Mouse (Mus musculus) cerebellum, adult 11-12 months (tissue): ENCODE results near the gene Asb16.

Source experiments
- DNase-seq: peaks from one replicate; pipeline ENCODE4 v3.0.0; 2022

Asb16 gene

GRCm38 (mm10) chr11:102288027-102288804, 19.7 kb downstream of the Asb16 start:
- peak; percentile 29 for DNase-seq

- peak; percentile 17 for DNase-seq
Measured at GRCm38 (mm10) chr11:102288913-102289312, 20.4 kb downstream of the Asb16 start.

GRCm38 (mm10) chr11:102289511-102290100, 21.1 kb downstream of the Asb16 start:
- no peak for DNase-seq

DNA sequence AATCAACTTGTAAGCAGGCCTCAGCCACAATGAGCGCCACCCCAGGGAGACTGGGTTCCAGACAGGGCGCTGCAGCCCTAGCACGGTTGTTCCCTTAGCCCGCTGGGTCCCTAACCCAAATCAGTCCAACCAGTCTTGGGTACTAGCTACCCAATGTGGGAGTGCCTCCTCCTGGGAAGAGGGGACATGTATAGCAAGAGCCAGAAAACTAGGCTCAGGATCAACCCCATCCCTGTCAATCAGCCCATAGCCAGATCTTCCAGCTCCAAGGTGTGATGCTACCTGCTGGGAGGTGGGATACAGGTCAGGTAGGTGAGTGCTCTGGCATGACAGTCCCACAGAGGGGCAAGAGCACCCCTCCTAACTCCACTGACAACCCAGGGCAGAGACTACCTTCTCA, 21.6 kb downstream of the Asb16 start:
- DNase-seq, result no peak

GRCm38 (mm10) chr11:102291051-102291535, 22.6 kb downstream of the Asb16 start:
- DNase-seq, result peak; percentile 52

GRCm38 (mm10) chr11:102293971-102294370, 25.4 kb downstream of the Asb16 start:
- peak; percentile 51 for DNase-seq

DNA sequence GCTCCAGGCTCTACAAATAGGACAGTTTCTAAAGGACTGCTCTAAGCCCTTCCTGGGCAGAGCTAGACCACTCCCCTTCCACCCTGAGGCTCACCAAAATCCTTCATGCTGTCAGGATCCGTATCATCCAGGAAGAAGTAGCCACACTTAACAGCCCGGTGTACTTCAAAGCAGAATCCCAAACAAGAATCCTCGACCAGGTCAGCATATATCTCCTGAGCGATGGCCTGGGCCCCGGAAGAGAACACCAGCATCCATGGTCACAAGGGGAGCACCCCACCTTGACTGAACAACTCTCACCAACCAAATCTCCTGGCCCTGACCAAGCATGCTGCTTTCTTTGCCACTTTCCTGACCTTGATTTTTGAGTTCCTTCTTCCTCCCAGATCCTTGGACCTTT, 25.9 kb downstream of the Asb16 start:
- peak; percentile 27 for DNase-seq

DNA sequence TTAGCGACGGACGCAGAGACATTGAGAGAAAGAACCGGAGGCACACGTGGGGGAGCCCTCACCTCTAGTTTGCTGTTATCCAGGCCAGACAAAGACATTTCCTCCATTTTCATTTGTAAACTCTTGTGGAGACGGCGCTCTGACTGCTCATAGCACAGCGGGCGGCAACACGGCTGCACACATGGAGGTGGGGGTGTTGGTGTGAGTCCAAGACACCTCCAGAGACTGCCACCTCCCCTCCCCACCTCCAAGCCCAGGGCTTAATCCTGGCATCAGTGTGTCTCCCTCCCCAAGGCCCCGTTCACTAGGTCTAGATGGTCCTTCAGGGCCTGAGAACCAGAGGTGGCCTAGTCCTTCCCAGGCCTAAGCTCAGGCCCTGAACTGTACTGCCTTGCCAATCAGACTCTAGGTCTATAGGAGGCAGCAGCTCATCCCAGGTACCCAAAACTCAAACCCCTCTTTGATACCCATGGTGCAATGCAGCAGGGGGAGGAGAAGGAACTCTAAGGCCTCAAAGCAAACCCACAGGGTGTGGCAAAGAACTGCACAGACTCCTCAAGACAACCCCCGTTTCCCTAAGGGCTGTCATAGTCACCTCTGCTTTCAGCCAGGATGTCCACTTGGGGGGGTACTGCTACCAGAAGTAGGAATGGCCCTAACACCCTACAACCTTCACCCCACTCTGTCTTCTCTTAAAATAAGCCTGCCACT, 26.5 kb downstream of the Asb16 start:
- DNase-seq, result peak; percentile 68

- DNase-seq, result peak; percentile 71
Measured at GRCm38 (mm10) chr11:102295598-102296471, 27.3 kb downstream of the Asb16 start.

DNA sequence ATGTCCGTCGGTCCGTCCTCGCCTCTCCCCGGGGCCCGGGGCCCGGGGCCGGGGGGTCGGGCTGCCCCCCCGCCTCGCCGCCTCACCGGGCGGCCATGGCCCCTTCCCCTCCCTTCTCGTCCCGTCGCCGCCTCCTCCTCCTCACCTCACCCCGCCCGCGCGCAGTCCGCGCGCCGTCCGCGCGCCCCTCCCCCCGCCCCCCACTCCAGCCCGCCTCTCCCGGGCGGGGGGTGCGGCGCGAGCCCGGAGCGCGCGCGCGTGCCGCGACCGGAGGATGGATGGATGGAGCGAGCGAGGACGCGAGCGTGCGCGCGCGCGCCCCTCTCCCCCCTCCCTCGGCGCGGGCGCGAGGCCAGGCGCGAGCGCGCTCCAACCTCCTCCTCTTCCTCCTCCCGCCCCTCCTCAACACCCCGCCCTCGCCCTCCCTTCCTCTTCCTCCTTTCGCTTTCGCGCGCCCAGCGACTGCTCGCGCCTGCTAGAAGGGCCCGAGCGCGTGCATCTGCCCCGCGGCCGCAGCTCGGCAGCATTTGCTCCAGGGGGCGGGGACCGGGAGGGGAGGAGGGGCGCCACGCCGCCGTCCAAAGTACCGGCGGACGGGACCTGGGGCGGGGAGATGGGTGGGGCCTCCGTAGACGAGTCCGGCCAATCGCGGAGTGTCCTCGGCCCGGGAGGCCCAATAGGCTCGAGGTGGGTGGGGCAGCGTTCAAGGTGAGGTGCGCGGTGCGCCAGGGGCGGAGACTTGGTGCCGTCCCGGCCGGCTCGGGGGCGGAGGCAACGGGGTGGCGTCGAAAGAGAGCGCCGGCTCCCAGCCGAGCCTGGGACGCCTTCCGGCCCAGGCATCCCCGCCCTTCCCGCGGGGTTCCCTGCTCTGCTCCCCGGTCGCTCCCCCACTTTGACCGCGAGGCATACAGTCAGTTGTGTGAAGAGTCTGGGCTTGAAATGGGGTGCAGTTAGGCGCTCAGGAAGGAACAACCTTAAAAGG, 28.2 kb downstream of the Asb16 start, which contains the start of gene Atxn7l3:
Atxn7l3 (minus strand) TSS at position 141 of the 982 bp plus-strand sequence.
- peak; percentile 99 for DNase-seq

GRCm38 (mm10) chr11:102297577-102298556, 29.3 kb downstream of the Asb16 start:
- no peak for DNase-seq

DNA sequence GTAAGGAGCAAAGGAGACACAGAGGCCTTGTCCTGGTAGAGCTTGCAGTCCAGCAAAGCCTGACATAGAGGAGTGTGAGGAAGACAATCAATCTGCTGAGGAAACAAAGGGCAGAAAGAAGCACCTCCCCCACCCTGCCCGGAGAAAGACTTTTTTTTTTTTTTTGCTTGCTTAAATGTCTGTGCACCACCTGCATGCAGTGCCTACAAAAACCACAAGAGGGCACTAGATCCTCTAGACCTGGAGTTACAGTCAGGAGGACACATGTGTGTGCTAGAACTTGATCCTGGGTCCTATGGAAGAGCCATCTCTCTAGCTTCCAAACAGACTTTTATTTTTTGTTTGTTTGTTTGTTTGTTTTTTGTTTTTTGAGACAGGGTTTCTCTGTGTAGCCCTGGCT, 31.3 kb downstream of the Asb16 start:
- no peak for DNase-seq

GRCm38 (mm10) chr11:102304141-102304540, 35.6 kb downstream of the Asb16 start:
- DNase-seq, result no peak

DNA sequence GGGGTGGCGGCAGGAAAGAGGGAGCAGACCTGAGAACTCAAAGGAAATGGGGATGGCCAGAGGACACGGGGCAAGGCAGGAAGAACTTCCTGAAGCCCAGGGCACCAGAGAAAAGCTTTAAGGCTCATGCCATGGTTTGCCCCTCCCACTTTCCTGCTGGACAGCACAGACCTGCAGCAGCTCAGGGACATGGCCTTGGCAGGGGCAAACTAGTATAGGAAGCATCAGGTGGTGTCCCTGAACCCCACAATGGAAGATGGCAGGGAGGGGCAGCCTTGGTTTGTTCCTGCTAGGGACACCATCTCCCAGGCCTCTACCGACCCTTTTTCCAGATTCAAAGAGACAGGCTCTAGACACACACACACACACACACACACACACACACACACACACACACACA, 36.8 kb downstream of the Asb16 start:
- peak; percentile 33 for DNase-seq

DNA sequence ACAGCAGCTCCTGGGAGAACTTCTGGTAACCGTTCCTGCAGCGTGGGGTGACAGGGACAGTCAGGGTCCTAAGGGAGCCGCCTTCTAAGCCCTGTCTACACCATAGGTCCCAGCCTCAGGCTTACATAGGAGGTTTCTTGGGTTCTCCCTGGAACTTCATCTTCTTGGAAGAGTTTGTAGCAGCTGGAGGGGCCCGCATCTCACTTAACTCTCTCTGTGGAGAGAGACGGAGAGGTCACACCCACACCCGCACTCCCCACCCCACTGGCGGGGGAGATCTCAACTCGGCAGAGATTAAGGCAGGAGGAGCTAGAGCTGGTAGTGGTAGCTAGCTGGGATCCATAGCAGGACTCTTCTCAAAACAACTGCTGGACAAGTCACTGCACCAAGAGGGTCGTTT, 39.6 kb downstream of the Asb16 start:
- peak; percentile 50 for DNase-seq

DNA sequence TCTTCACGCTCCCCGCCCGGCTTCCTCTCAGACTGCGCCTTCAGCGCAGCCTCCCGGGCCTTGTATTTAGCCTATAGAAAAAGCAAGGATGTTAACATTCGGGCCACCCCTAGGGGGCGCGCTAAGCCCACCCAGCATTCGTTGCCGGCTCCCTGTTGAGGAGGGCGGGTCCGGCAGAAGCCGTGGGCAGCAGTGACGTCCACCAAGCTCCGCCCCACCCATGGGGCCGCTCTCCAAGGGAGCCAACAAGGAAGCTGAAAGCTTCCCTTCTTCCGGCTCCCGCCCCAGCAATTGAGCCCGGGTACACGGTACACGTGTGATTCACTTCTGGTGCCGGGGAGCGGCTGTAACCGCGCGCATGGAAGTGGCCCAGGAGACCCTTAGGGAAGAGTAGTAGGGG, 40.4 kb downstream of the Asb16 start:
- DNase-seq, result peak; percentile 93

DNA sequence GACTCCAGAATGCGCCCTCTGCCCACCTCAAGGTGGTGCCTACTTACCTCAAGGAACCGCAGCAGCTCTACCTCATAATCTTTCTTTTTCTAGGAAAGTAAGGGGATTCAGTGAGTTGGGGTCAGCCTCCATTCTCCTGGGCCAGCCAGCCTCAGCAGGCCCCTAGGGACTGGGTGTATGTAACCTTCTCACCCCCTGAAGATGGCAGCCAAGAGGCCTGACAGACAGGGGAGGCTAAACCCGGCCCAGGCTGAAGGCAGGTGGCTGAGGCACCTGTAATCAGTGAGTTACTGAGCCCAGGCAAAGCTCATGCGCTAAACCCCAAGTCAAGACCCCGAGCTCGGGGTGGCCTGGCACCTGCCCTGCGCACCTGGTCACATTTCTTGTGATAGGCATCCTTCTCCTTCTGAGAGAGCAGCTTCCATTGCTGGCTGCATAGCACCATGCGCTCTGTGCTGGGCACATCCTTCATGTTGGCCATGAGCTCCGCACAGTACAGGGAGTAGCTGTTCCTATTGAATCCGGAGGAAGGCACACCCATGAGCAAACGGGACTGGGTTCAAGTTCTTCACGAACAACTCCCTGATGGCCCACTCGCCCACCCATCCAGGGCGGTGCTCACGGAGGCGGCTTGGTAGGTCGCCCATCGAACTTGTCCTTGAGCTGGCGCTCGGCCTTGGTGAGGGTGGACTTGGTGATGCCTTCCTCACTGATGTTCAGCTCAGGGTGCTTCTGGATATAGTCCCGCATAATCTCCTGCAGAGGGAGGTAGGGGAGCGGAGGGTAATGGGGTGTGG, 41.5 kb downstream of the Asb16 start:
- DNase-seq, result peak; percentile 62

DNA sequence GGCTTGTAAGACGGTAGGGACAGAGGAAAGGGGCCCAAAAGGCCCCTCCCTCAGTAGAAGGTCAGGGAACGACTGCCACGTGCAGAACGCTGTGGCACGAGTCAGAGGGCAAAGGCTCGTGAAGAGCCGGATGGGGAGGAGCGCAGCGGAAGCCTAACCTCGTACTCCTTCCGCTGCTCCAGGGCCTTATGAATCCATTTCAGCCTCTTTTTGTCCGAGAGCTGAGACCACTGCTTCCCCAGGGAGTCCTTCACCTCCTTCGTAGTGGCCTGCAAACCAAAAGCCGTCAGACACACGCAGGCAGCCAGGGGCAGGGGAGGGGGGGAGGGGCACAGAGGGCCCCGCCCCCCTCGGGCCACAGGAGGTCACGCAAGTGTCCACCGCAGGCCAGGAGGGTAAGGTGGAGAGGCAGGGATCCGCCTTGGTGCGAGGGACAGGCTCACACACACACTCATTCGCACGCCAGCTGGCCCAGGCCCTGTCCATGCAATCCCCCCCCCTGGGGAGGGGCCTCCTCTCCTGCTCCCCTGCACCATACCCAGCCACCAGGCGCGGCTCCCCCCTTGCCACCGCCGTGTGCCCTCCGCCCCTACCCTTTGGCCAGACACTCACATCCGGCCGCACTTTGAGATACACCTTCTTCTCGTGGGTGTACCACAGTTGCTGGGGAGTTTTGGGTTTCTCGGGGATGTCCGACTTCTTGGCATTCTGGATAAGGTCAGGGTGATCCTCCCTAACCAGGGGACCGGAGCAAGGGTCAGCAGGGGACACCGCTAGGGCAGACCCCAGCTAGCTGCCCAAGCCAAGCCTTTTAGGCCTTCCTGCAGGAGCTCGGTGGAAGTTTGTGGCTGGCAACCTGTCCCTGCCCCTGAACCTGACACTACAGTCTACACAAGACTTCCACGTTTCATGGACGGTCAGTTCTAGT, 42.5 kb downstream of the Asb16 start:
- peak; percentile 64 for DNase-seq
